Mouse (Mus musculus) heart, embryonic 14.5 days (tissue): ENCODE measurements around the gene Lrit3. TPM values are rescaled to one million over a fixed set of nuclear protein-coding genes. Genes with fewer than 3 reads are reported as not detected.

Source experiments
- ATAC-seq: fragments of 200-750 bp; cut with Nextera tagmentation; 2 replicates; pipeline ENCODE4 v1.8.0; 2017; ENCODE audit warnings: low read depth, moderate TSS enrichment; ENCODE audit not compliant: insufficient number of reproducible peaks, insufficient read depth, low FRiP score
- H3K27ac ChIP-seq, 2 experiments: fragments of 200-500 bp in 1 of 2; fragments of 300-500 bp in 1 of 2; sonication (generic) in 1 of 2; replicated peaks in 1 of 2; 2 replicates each; pipeline ENCODE4 v1.5.1; 2012 to 2014; ENCODE audit warnings: low read depth in 2 of 2, low read length in 2 of 2, control low read depth in 1 of 2, mild to moderate bottlenecking in 1 of 2, mixed read lengths in 1 of 2; ENCODE audit not compliant: control insufficient read depth in 1 of 2, insufficient read depth in 1 of 2
- H3K27me3 ChIP-seq: fragments of 300-500 bp; sonication (generic); 2 replicates; pipeline ENCODE4 v1.6.1; 2014; ENCODE audit warnings: mild to moderate bottlenecking, low read length, control low read depth; ENCODE audit not compliant: control insufficient read depth, insufficient read depth
- H3K36me3 ChIP-seq: fragments of 300-500 bp; sonication (generic); 2 replicates; pipeline ENCODE4 v1.6.1; 2014; ENCODE audit warnings: mild to moderate bottlenecking, control low read depth, low read length, mixed read lengths; ENCODE audit not compliant: control insufficient read depth, insufficient read depth
- H3K4me1 ChIP-seq, 2 experiments: fragments of 200-500 bp in 1 of 2; fragments of 300-500 bp in 1 of 2; sonication (generic) in 1 of 2; 2 replicates each; pipeline ENCODE4 v1.6.1; 2012 to 2014; ENCODE audit warnings: low read length in 2 of 2, control low read depth in 1 of 2, mixed read lengths in 1 of 2; ENCODE audit not compliant: control insufficient read depth in 2 of 2, insufficient read depth in 2 of 2
- H3K4me2 ChIP-seq: fragments of 300-500 bp; sonication (generic); 2 replicates; pipeline ENCODE4 v1.6.1; 2014; ENCODE audit warnings: mild to moderate bottlenecking, low read length
- H3K4me3 ChIP-seq, 2 experiments: fragments of 200-500 bp in 1 of 2; fragments of 300-500 bp in 1 of 2; sonication (generic) in 1 of 2; 2 replicates each; pipeline ENCODE4 v1.5.1; 2012 to 2014; ENCODE audit warnings: low read length in 2 of 2, mild to moderate bottlenecking in 2 of 2, control low read depth in 1 of 2, low read depth in 1 of 2, moderate library complexity in 1 of 2; ENCODE audit not compliant: control insufficient read depth in 1 of 2, insufficient read depth in 1 of 2
- H3K9ac ChIP-seq: fragments of 300-500 bp; sonication (generic); 2 replicates; pipeline ENCODE4 v1.6.1; 2014; ENCODE audit warnings: mild to moderate bottlenecking, low read length
- H3K9me3 ChIP-seq: fragments of 300-500 bp; sonication (generic); 2 replicates; pipeline ENCODE4 v1.6.1; 2016; ENCODE audit warnings: low read length, control low read depth; ENCODE audit not compliant: control insufficient read depth
- WGBS: fragments of 180-500 bp; shearing (Covaris S2); extraction: QIAGEN DNeasy Blood & Tissue Kit; methylation state at CpG from one replicate; pipeline ENCODE4 v1.1.7; 2014; 5-methylcytosine and 5-hydroxymethylcytosine counted together
- polyA plus RNA-seq: library from polyadenylated mRNA; unstranded; fragments of >200 nt; fragmentation: Nextera tagmentation; extraction: Ambion mirVana; gene quantifications from 2 replicates; pipeline ENCODE4 v1.2.1, GENCODE M21; 2014

Gene Lrit3
- polyA plus RNA-seq, 1 experiment from 2014 or later, result not detected

GRCm38 (mm10) chr3:129742781-129743180, 61.0 kb downstream of the Lrit3 start:
- ATAC-seq, result no peak
- Histone ChIP-seq H3K36me3 (no peaks in the 10 kb centered on the region), H3K4me2 (no peak overlapping the region), H3K9ac (no peak overlapping the region), H3K9me3 (no peaks in the 10 kb centered on the region), H3K27me3 (no peaks in the 10 kb centered on the region), H3K4me3 (no peak overlapping the region), H3K27ac (no peak overlapping the region), H3K4me1 (no peaks in the 10 kb centered on the region)
- 76% methylated on average over 6 of the region's 6 CpGs for WGBS

GRCm38 (mm10) chr3:129738291-129739183, 65.3 kb downstream of the Lrit3 start:
- no peak overlapping the region for H3K4me2 ChIP-seq
- no peak for ATAC-seq
- no peak overlapping the region for H3K9ac ChIP-seq
- no peaks in the 10 kb centered on the region for H3K4me1 ChIP-seq
- no peaks in the 10 kb centered on the region for H3K9me3 ChIP-seq
- no peak overlapping the region for H3K4me3 ChIP-seq
- no peak overlapping the region for H3K27ac ChIP-seq
- no peaks in the 10 kb centered on the region for H3K27me3 ChIP-seq
- whole genome bisulfite sequencing, result 71% methylated on average over 16 of the region's 16 CpGs
- H3K36me3 ChIP-seq, result no peaks in the 10 kb centered on the region

Other genes with a start within 250 kb of the Lrit3 start
- gene Egf, start 48.7 kb downstream of the Lrit3 start, polyA plus RNA-seq, result 1.6 and 2.3 TPM in 2 replicates
- not detected in 2 replicates for gene Rrh, start 18.6 kb upstream of the Lrit3 start, polyA plus RNA-seq
- 14.0 and 21.5 TPM in 2 replicates for gene Gar1, start 27.4 kb upstream of the Lrit3 start, polyA plus RNA-seq
- gene Cfi, start 31.9 kb upstream of the Lrit3 start, polyA plus RNA-seq, result 2.7 and 3.4 TPM in 2 replicates
- gene Pla2g12a, start 74.6 kb upstream of the Lrit3 start, polyA plus RNA-seq, result 67.3 and 67.9 TPM in 2 replicates
- gene Casp6, start 97.4 kb upstream of the Lrit3 start, polyA plus RNA-seq, result 66.4 and 74.2 TPM in 2 replicates
- gene Mcub, start 166.2 kb upstream of the Lrit3 start, polyA plus RNA-seq, result 4.7 and 5.1 TPM in 2 replicates